Mouse (Mus musculus): Measurements from ENCODE around the gene Gng3. TPM values are rescaled to one million over a fixed set of nuclear protein-coding genes. Genes with fewer than 3 reads are reported as not detected.

Gng3 gene
- total and polyA plus RNA-seq, 3 experiments, result 0.15 to 2.5 TPM; not detected in 1

- TF ChIP-seq GABPA (IDR thresholded peaks at IDR 0.05; ENCODE audit: low read depth, low read length), result no peak
- no peak for TF ChIP-seq TCF12 (IDR thresholded peaks at IDR 0.05; ENCODE audit: low read depth, low read length)
- TF ChIP-seq GATA1 (IDR thresholded peaks at IDR 0.05; ENCODE audit: low read depth, low read length), result no peak
- TF ChIP-seq MAZ (IDR thresholded peaks at IDR 0.05; ENCODE audit: low read depth, low read length), result no peak
- TF ChIP-seq ZC3H11A (IDR thresholded peaks at IDR 0.05; ENCODE audit: low read depth, low read length), result no peak
- TF ChIP-seq POLR2AphosphoS2 (IDR thresholded peaks at IDR 0.05; ENCODE audit: low read length), result no peak
- TF ChIP-seq NRF1 (IDR thresholded peaks at IDR 0.05; ENCODE audit: insufficient read depth, low read depth, low read length, poor library complexity, severe bottlenecking), result no peak
- TF ChIP-seq BHLHE40 (IDR thresholded peaks at IDR 0.05; ENCODE audit: borderline replicate concordance, low read depth, low read length), result no peak
- TF ChIP-seq TAL1 (IDR thresholded peaks at IDR 0.05; ENCODE audit: low read length), result no peak
- TF ChIP-seq ZKSCAN1 (IDR thresholded peaks at IDR 0.05; ENCODE audit: low read depth, low read length), result no peak
- no peak for TF ChIP-seq ZMIZ1 (IDR thresholded peaks at IDR 0.05; ENCODE audit: low read depth, low read length)
- no peak for TF ChIP-seq ELF1 (IDR thresholded peaks at IDR 0.05; ENCODE audit: low read depth, low read length)
- no peak for TF ChIP-seq MAFK (IDR thresholded peaks at IDR 0.05; ENCODE audit: borderline replicate concordance, low read depth, low read length)
- no peak for TF ChIP-seq SMC3 (IDR thresholded peaks at IDR 0.05; ENCODE audit: low read depth, low read length)
- Histone ChIP-seq H3K27me3 (ENCODE audit: control insufficient read depth in 1 of 2, insufficient read depth in 2 of 2, low read length in 2 of 2) (no peaks in the 10 kb centered on the region), H3K9ac (ENCODE audit: control insufficient read depth, low read depth, low read length, poor library complexity, severe bottlenecking) (peak overlapping the region; percentile 19; the same call in 1 of the 2 replicates), H3K9me3 (replicated peaks; ENCODE audit: insufficient read depth, low read length) (no peaks in the 10 kb centered on the region), H3K4me1 (ENCODE audit: control insufficient read depth in 1 of 2, insufficient read depth in 2 of 2, low read length in 2 of 2) (peaks cover 2 to 5% of the 10 kb centered on the region in 2 experiments; a peak in 1 of 4 replicates), H3K36me3 (ENCODE audit: control insufficient read depth in 1 of 2, insufficient read depth in 2 of 2, low read length in 2 of 2) (peaks cover 20 to 41% of the 10 kb centered on the region in 2 experiments), H3K27ac (ENCODE audit: control insufficient read depth, low read depth, low read length) (no peak overlapping the region), H3K4me3 (ENCODE audit: control insufficient read depth in 1 of 2, insufficient read depth in 1 of 2, low read depth in 2 of 2, low read length in 2 of 2) (no peak overlapping the region), H3K79me2 (ENCODE audit: control insufficient read depth, insufficient read depth, low read length, poor library complexity) (peaks cover 49% of the 10 kb centered on the region)
- no peak for DNase-seq (ENCODE audit: low read depth, low spot score)
Measured at GRCm38 (mm10) chr19:8822696-8823095, 16.3 kb downstream of the Gng3 start.

GRCm38 (mm10) chr19:8821146-8821545 is 17.8 kb downstream of the Gng3 start:
- Histone ChIP-seq H3K27me3 (ENCODE audit: control insufficient read depth in 1 of 2, insufficient read depth in 2 of 2, low read length in 2 of 2) (no peaks in the 10 kb centered on the region), H3K36me3 (ENCODE audit: control insufficient read depth in 1 of 2, insufficient read depth in 2 of 2, low read length in 2 of 2) (peaks cover 26 to 30% of the 10 kb centered on the region in 2 experiments), H3K9me3 (replicated peaks; ENCODE audit: insufficient read depth, low read length) (no peaks in the 10 kb centered on the region), H3K4me1 (ENCODE audit: control insufficient read depth in 1 of 2, insufficient read depth in 2 of 2, low read length in 2 of 2) (peaks cover 5 to 11% of the 10 kb centered on the region in 2 experiments; a peak in 3 of 4 replicates), H3K79me2 (ENCODE audit: control insufficient read depth, insufficient read depth, low read length, poor library complexity) (peaks cover 53% of the 10 kb centered on the region), H3K4me3 (ENCODE audit: control insufficient read depth in 1 of 2, insufficient read depth in 1 of 2, low read depth in 2 of 2, low read length in 2 of 2) (peak overlapping the region; percentile 96 to 98), H3K9ac (ENCODE audit: control insufficient read depth, low read depth, low read length, poor library complexity, severe bottlenecking) (peak overlapping the region; percentile 93), H3K27ac (ENCODE audit: control insufficient read depth, low read depth, low read length) (peak overlapping the region; percentile 98)
- TF ChIP-seq ZNF384 (IDR thresholded peaks at IDR 0.05; ENCODE audit: low read depth, low read length) (no peak), POLR2AphosphoS2 (IDR thresholded peaks at IDR 0.05; ENCODE audit: low read length) (no peak), ZKSCAN1 (IDR thresholded peaks at IDR 0.05; ENCODE audit: low read depth, low read length) (no peak), NRF1 (IDR thresholded peaks at IDR 0.05; ENCODE audit: insufficient read depth, low read depth, low read length, poor library complexity, severe bottlenecking) (no peak), SMC3 (IDR thresholded peaks at IDR 0.05; ENCODE audit: low read depth, low read length) (no peak), MYC (IDR thresholded peaks at IDR 0.05; ENCODE audit: low read depth, low read length) (no peak), TAL1 (IDR thresholded peaks at IDR 0.05; ENCODE audit: low read length) (no peak), SIN3A (IDR thresholded peaks at IDR 0.05; ENCODE audit: low read length) (no peak; the same call in 1 of the 2 replicates), MXI1 (IDR thresholded peaks at IDR 0.05; ENCODE audit: low read depth, low read length) (no peak; the same call in 1 of the 2 replicates)
- peak; percentile 35 for DNase-seq (ENCODE audit: low read depth, low spot score)
